Mouse (Mus musculus): ENCODE measurements at regions not wholly inside any gene's neighbourhood (a gene's known extent, or its start where the extent isn't known, plus 50 kb on each side); places are given as distances from the start of the nearest gene placed in this dataset.

DNA sequence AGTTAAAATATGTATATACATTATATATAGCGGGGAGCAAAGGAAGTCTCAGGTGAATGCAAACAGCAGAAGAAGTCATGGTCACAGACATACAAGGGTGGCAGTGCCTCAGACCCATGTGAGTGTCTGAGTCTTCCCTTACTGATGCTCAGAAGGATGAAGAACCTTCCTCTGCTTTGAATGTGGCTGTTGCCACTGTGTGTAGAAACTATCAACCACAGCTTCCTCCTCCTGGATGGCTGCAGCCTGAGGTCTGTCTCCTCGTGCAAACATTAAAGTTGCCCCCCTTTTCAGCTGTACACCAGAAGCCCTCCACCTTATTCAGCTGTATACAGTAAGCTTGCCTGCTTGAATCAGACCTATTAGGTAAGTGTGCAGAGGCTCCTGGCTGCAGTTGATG lies 79.4 kb upstream of the Tspan5 start:
- no peak for DNase-seq (ENCODE audit: low spot score in 2 of 2)

DNA sequence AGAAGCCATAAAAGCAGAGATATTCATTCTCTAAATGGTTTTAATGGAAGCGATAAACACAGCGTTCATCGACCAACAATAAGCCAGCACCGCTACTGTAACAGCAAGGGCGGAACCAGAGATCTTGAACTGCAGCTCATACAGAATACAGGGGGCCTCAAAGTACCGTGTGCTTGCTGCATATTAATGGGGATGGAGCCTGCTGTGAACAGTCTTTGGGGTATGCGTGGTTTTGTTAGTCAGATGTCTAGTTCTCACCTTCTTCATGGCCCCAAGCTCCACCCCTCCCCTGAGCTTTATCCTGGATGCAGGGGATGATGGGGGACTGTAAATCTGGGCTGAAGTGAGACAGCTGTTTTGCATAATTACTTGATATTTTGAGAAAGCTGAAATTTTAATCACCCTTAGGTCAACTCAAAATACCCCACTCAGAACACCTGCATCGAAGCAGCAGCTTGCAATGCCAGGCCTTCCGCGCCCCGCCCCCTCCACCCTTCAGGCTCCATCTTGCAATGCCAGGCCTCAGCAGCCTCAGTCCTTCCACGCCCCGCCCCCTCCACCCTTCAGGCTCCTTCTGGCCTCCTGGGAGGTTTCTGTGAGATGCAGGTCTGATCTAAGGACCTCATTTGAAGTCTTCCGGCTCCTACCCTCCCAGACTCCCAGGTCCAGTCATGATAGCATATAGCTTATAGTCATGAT lies 73.5 kb upstream of the Tspan5 start:
- no peak for DNase-seq (ENCODE audit: low spot score in 2 of 2)

DNA sequence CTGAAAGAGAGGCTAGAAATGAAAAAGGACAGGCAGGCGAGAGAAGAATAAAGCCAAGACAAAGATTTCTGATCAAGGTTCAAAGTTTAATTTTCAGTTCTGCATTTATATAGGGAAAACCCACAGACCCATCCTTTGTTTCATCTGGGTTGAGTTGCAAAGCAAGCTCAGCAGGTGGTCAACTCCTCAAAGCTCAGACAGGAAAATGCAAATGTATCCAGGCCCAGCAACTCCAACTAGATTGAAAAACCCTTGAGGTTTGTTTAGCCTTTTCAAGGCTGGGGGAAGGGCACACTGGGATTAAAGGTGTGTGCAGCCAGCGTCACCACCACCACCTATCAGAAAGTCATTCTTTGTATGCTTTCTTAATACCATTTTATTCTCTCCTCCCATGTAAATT lies 66.1 kb upstream of the Tspan5 start:
- no peak for DNase-seq (ENCODE audit: low spot score in 2 of 2)

DNA sequence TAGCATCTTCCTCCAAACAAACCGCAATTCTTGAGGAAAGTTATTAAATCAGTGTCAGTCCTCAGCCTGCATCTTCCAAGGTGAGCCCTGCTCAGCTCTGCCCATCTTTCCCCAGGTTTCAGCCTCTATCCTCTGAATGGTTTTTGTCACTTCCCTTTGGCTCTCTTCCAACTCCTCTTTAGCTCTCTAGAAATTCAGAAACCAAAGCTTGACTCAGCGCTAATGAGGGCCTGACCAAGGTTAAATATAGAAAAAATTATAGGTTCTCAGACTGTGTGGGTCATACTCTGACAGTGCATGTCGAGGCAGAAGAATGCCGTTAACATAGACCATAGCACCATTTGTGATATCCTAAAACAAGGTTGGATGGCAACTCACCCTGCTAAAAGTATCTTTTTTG lies 63.6 kb upstream of the Tspan5 start:
- DNase-seq (ENCODE audit: low spot score in 2 of 2) = no peak

DNA sequence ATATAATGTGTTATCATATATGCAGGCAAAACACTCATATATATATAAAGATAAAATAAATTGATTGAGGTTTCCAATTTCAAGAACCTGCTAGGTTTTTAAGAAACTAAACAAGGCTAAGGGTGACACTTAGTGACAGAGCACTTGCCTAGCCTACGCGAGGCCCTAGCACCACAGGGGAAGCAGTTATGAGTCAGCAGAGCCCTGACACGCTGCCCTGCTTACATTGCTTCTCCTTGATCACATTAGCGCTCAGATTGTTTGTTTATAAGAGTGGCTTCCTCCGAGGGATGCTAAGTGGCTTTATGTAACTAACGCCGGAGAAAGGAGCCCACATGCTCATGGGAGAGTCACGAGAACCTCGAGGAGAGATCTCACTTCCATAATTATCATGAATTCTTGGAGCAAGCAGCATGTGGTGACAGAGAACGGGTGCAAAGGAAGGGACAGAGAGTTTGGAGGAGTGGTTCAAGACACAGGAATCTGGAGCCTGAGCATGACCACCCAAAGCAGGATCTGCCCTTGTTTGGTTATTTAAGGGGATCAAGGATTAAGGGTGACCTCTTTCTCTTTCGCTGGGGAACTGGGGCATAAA lies 55.3 kb upstream of the Tspan5 start:
- no peak for DNase-seq (ENCODE audit: low spot score in 2 of 2)

DNA sequence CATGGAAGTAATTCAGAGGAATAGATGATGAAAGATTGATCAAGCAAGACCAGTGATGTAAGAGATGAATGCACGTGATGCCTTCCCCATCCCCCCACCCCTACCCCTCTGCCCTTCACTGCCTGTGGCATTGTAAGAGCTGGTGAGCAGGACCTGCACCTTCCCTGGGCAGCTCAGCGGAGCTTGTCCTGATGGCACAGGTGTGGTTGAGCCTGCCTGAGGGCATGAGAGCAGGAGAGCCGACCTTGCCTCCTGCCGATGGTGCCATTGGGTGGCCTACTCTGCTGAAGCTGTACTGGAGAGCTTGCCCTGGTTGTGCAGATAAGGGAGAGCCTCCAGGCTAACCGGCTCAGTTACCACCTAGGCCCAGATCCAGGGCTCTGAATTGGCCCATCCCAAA lies 53.4 kb upstream of the Tspan5 start:
- no peak for DNase-seq (ENCODE audit: low spot score in 2 of 2)

Data from adrenal gland, postnatal 4 days (tissue).